Mouse (Mus musculus): Measurements from ENCODE around the gene Gpr156. TPM values are rescaled to one million over a fixed set of nuclear protein-coding genes. Genes with fewer than 3 reads are reported as not detected.

Gpr156 gene
- total and polyA plus RNA-seq, 3 experiments = 0.05 TPM; not detected in 2

GRCm38 (mm10) chr16:37973855-37974519, 57.7 kb downstream of the Gpr156 start:
- H3K27me3 ChIP-seq (ENCODE audit: insufficient read depth, low read length) = peaks cover 8% of the 10 kb centered on the region
- H3K36me3 ChIP-seq (replicated peaks) = no peaks in the 10 kb centered on the region
- no peak for DNase-seq (ENCODE audit: low spot score)
- H3K4me1 ChIP-seq (ENCODE audit: insufficient read depth, low read depth, low read length) = no peaks in the 10 kb centered on the region
- H3K9me3 ChIP-seq (replicated peaks) = no peaks in the 10 kb centered on the region
- no peak for TF ChIP-seq POLR2AphosphoS5 (IDR thresholded peaks at IDR 0.05; ENCODE audit: insufficient replicate concordance, low read depth, low read length)
- TF ChIP-seq GATA2 (IDR thresholded peaks at IDR 0.05; ENCODE audit: borderline replicate concordance, low read depth, low read length) = no peak
- no peak for TF ChIP-seq TAL1 (conservative IDR thresholded peaks at IDR 0.05; ENCODE audit: low read depth, low read length)
- TF ChIP-seq CTCF (IDR thresholded peaks at IDR 0.05; ENCODE audit: low read depth, low read length) = no peak
- no peak for TF ChIP-seq GATA1 (IDR thresholded peaks at IDR 0.05; ENCODE audit: borderline replicate concordance, low read length)
- no peak for ATAC-seq (ENCODE audit: extremely low read depth, insufficient number of reproducible peaks, low FRiP score, poor library complexity, severe bottlenecking)
- no peak overlapping the region for H3K4me3 ChIP-seq (ENCODE audit: low read depth, low read length)

- Histone ChIP-seq H3K4me1 (ENCODE audit: insufficient read depth, low read depth, low read length) (no peaks in the 10 kb centered on the region), H3K27me3 (ENCODE audit: insufficient read depth, low read length) (peaks cover 14% of the 10 kb centered on the region), H3K36me3 (replicated peaks) (no peaks in the 10 kb centered on the region), H3K4me3 (ENCODE audit: low read depth, low read length) (no peak overlapping the region), H3K9me3 (replicated peaks) (no peaks in the 10 kb centered on the region)
- no peak for DNase-seq (ENCODE audit: low spot score)
- no peak for ATAC-seq (ENCODE audit: extremely low read depth, insufficient number of reproducible peaks, low FRiP score, poor library complexity, severe bottlenecking)
- TF ChIP-seq TAL1 (conservative IDR thresholded peaks at IDR 0.05; ENCODE audit: low read depth, low read length) (no peak), GATA1 (IDR thresholded peaks at IDR 0.05; ENCODE audit: borderline replicate concordance, low read length) (no peak), POLR2AphosphoS5 (IDR thresholded peaks at IDR 0.05; ENCODE audit: insufficient replicate concordance, low read depth, low read length) (no peak), CTCF (IDR thresholded peaks at IDR 0.05; ENCODE audit: low read depth, low read length) (no peak), GATA2 (IDR thresholded peaks at IDR 0.05; ENCODE audit: borderline replicate concordance, low read depth, low read length) (no peak)
Measured at GRCm38 (mm10) chr16:37974520-37975340, 58.4 kb downstream of the Gpr156 start.

- TF ChIP-seq POLR2AphosphoS5 (IDR thresholded peaks at IDR 0.05; ENCODE audit: insufficient replicate concordance, low read depth, low read length) (no peak), GATA1 (IDR thresholded peaks at IDR 0.05; ENCODE audit: borderline replicate concordance, low read length) (no peak), GATA2 (IDR thresholded peaks at IDR 0.05; ENCODE audit: borderline replicate concordance, low read depth, low read length) (no peak), CTCF (IDR thresholded peaks at IDR 0.05; ENCODE audit: low read depth, low read length) (no peak), TAL1 (conservative IDR thresholded peaks at IDR 0.05; ENCODE audit: low read depth, low read length) (no peak)
- ATAC-seq (ENCODE audit: extremely low read depth, insufficient number of reproducible peaks, low FRiP score, poor library complexity, severe bottlenecking) = no peak
- Histone ChIP-seq H3K27me3 (ENCODE audit: insufficient read depth, low read length) (peaks cover 21% of the 10 kb centered on the region), H3K9me3 (replicated peaks) (no peaks in the 10 kb centered on the region), H3K4me3 (ENCODE audit: low read depth, low read length) (no peak overlapping the region), H3K36me3 (replicated peaks) (no peaks in the 10 kb centered on the region), H3K4me1 (ENCODE audit: insufficient read depth, low read depth, low read length) (no peaks in the 10 kb centered on the region)
- no peak for DNase-seq (ENCODE audit: low spot score)
Measured at GRCm38 (mm10) chr16:37981907-37982306, 65.6 kb downstream of the Gpr156 start.

- Histone ChIP-seq H3K4me1 (ENCODE audit: insufficient read depth, low read depth, low read length) (no peaks in the 10 kb centered on the region), H3K27me3 (ENCODE audit: insufficient read depth, low read length) (peaks cover 43% of the 10 kb centered on the region), H3K9me3 (replicated peaks) (no peaks in the 10 kb centered on the region), H3K36me3 (replicated peaks) (no peaks in the 10 kb centered on the region), H3K4me3 (ENCODE audit: low read depth, low read length) (no peak overlapping the region)
- ATAC-seq (ENCODE audit: extremely low read depth, insufficient number of reproducible peaks, low FRiP score, poor library complexity, severe bottlenecking) = no peak
- TF ChIP-seq TAL1 (conservative IDR thresholded peaks at IDR 0.05; ENCODE audit: low read depth, low read length) (no peak), CTCF (IDR thresholded peaks at IDR 0.05; ENCODE audit: low read depth, low read length) (no peak), GATA2 (IDR thresholded peaks at IDR 0.05; ENCODE audit: borderline replicate concordance, low read depth, low read length) (no peak), POLR2AphosphoS5 (IDR thresholded peaks at IDR 0.05; ENCODE audit: insufficient replicate concordance, low read depth, low read length) (no peak), GATA1 (IDR thresholded peaks at IDR 0.05; ENCODE audit: borderline replicate concordance, low read length) (no peak)
- DNase-seq (ENCODE audit: low spot score) = no peak
Measured at GRCm38 (mm10) chr16:37988211-37988865, 72.0 kb downstream of the Gpr156 start.

GRCm38 (mm10) chr16:37989796-37990195, 73.5 kb downstream of the Gpr156 start:
- Histone ChIP-seq H3K4me1 (ENCODE audit: insufficient read depth, low read depth, low read length) (no peaks in the 10 kb centered on the region), H3K4me3 (ENCODE audit: low read depth, low read length) (no peak overlapping the region), H3K27me3 (ENCODE audit: insufficient read depth, low read length) (peaks cover 40% of the 10 kb centered on the region), H3K36me3 (replicated peaks) (no peaks in the 10 kb centered on the region), H3K9me3 (replicated peaks) (no peaks in the 10 kb centered on the region)
- TF ChIP-seq POLR2AphosphoS5 (IDR thresholded peaks at IDR 0.05; ENCODE audit: insufficient replicate concordance, low read depth, low read length) (no peak), GATA2 (IDR thresholded peaks at IDR 0.05; ENCODE audit: borderline replicate concordance, low read depth, low read length) (no peak), GATA1 (IDR thresholded peaks at IDR 0.05; ENCODE audit: borderline replicate concordance, low read length) (no peak), CTCF (IDR thresholded peaks at IDR 0.05; ENCODE audit: low read depth, low read length) (no peak), TAL1 (conservative IDR thresholded peaks at IDR 0.05; ENCODE audit: low read depth, low read length) (no peak)
- ATAC-seq (ENCODE audit: extremely low read depth, insufficient number of reproducible peaks, low FRiP score, poor library complexity, severe bottlenecking) (no peak), DNase-seq (ENCODE audit: low spot score) (no peak)
